Mouse (Mus musculus): ENCODE measurements around the gene Camta1. TPM values are rescaled to one million over a fixed set of nuclear protein-coding genes. Genes with fewer than 3 reads are reported as not detected.

Gene Camta1
- polyA plus RNA-seq, 1 experiment from 2014 or later: 140 TPM

- H3K27me3 ChIP-seq (ENCODE audit: control insufficient read depth, insufficient read depth, low read length): no peaks in the 10 kb centered on the region
- H3K4me1 ChIP-seq (replicated peaks; ENCODE audit: control insufficient read depth, insufficient read depth, low read length): no peaks in the 10 kb centered on the region
- no peaks in the 10 kb centered on the region for H3K36me3 ChIP-seq (ENCODE audit: control insufficient read depth, insufficient read depth, low read length)
- no peak overlapping the region for H3K4me2 ChIP-seq (ENCODE audit: low read depth, low read length, severe bottlenecking)
- WGBS: 90% methylated on average over 6 of the region's 6 CpGs
- H3K27ac ChIP-seq (ENCODE audit: low read depth, low read length): no peak overlapping the region
- H3K4me3 ChIP-seq (ENCODE audit: low read depth, low read length): no peak overlapping the region
- no peak overlapping the region for H3K9ac ChIP-seq (ENCODE audit: low read length)
- ATAC-seq (replicated peaks; ENCODE audit: low FRiP score): no peak
- DNase-seq (ENCODE audit: low spot score): no peak
- H3K9me3 ChIP-seq (ENCODE audit: control insufficient read depth, low read length): no peaks in the 10 kb centered on the region
Observed at GRCm38 (mm10) chr4:151780511-151780910, 81.2 kb downstream of the Camta1 start.

- H3K36me3 ChIP-seq (ENCODE audit: control insufficient read depth, insufficient read depth, low read length): no peaks in the 10 kb centered on the region
- no peak for ATAC-seq (replicated peaks; ENCODE audit: low FRiP score)
- no peaks in the 10 kb centered on the region for H3K9me3 ChIP-seq (ENCODE audit: control insufficient read depth, low read length)
- H3K4me1 ChIP-seq (replicated peaks; ENCODE audit: control insufficient read depth, insufficient read depth, low read length): no peaks in the 10 kb centered on the region
- no peak overlapping the region for H3K27ac ChIP-seq (ENCODE audit: low read depth, low read length)
- H3K4me3 ChIP-seq (ENCODE audit: low read depth, low read length): no peak overlapping the region
- whole genome bisulfite sequencing: 94% methylated on average over 12 of the region's 12 CpGs
- no peak overlapping the region for H3K9ac ChIP-seq (ENCODE audit: low read length)
- no peaks in the 10 kb centered on the region for H3K27me3 ChIP-seq (ENCODE audit: control insufficient read depth, insufficient read depth, low read length)
- H3K4me2 ChIP-seq (ENCODE audit: low read depth, low read length, severe bottlenecking): no peak overlapping the region
- DNase-seq (ENCODE audit: low spot score): no peak
Observed at GRCm38 (mm10) chr4:151779962-151780459, 81.7 kb downstream of the Camta1 start.

- H3K36me3 ChIP-seq (ENCODE audit: control insufficient read depth, insufficient read depth, low read length): no peaks in the 10 kb centered on the region
- ATAC-seq (replicated peaks; ENCODE audit: low FRiP score) (no peak), DNase-seq (ENCODE audit: low spot score) (no peak)
- no peak overlapping the region for H3K27ac ChIP-seq (ENCODE audit: low read depth, low read length)
- H3K9ac ChIP-seq (ENCODE audit: low read length): no peak overlapping the region
- no peak overlapping the region for H3K4me3 ChIP-seq (ENCODE audit: low read depth, low read length)
- H3K27me3 ChIP-seq (ENCODE audit: control insufficient read depth, insufficient read depth, low read length): no peaks in the 10 kb centered on the region
- 90% methylated on average over 4 of the region's 4 CpGs for WGBS
- no peaks in the 10 kb centered on the region for H3K4me1 ChIP-seq (replicated peaks; ENCODE audit: control insufficient read depth, insufficient read depth, low read length)
- H3K4me2 ChIP-seq (ENCODE audit: low read depth, low read length, severe bottlenecking): no peak overlapping the region
- no peaks in the 10 kb centered on the region for H3K9me3 ChIP-seq (ENCODE audit: control insufficient read depth, low read length)
Observed at GRCm38 (mm10) chr4:151778511-151778910, 83.2 kb downstream of the Camta1 start.

- H3K4me2 ChIP-seq (ENCODE audit: low read depth, low read length, severe bottlenecking): no peak overlapping the region
- no peaks in the 10 kb centered on the region for H3K4me1 ChIP-seq (replicated peaks; ENCODE audit: control insufficient read depth, insufficient read depth, low read length)
- no peaks in the 10 kb centered on the region for H3K27me3 ChIP-seq (ENCODE audit: control insufficient read depth, insufficient read depth, low read length)
- H3K9ac ChIP-seq (ENCODE audit: low read length): no peak overlapping the region
- H3K4me3 ChIP-seq (ENCODE audit: low read depth, low read length): no peak overlapping the region
- H3K36me3 ChIP-seq (ENCODE audit: control insufficient read depth, insufficient read depth, low read length): no peaks in the 10 kb centered on the region
- H3K27ac ChIP-seq (ENCODE audit: low read depth, low read length): no peak overlapping the region
- H3K9me3 ChIP-seq (ENCODE audit: control insufficient read depth, low read length): no peaks in the 10 kb centered on the region
- 91% methylated on average over 6 of the region's 6 CpGs for WGBS
- no peak for DNase-seq (ENCODE audit: low spot score)
- ATAC-seq (replicated peaks; ENCODE audit: low FRiP score): no peak
Observed at GRCm38 (mm10) chr4:151777451-151777850, 84.2 kb downstream of the Camta1 start.

- no peaks in the 10 kb centered on the region for H3K36me3 ChIP-seq (ENCODE audit: control insufficient read depth, insufficient read depth, low read length)
- no peaks in the 10 kb centered on the region for H3K9me3 ChIP-seq (ENCODE audit: control insufficient read depth, low read length)
- ATAC-seq (replicated peaks; ENCODE audit: low FRiP score) (no peak), DNase-seq (ENCODE audit: low spot score) (no peak)
- no peak overlapping the region for H3K4me3 ChIP-seq (ENCODE audit: low read depth, low read length)
- H3K4me2 ChIP-seq (ENCODE audit: low read depth, low read length, severe bottlenecking): no peak overlapping the region
- 89% methylated on average over 7 of the region's 7 CpGs for WGBS
- H3K27me3 ChIP-seq (ENCODE audit: control insufficient read depth, insufficient read depth, low read length): no peaks in the 10 kb centered on the region
- no peak overlapping the region for H3K9ac ChIP-seq (ENCODE audit: low read length)
- no peak overlapping the region for H3K27ac ChIP-seq (ENCODE audit: low read depth, low read length)
- H3K4me1 ChIP-seq (replicated peaks; ENCODE audit: control insufficient read depth, insufficient read depth, low read length): no peaks in the 10 kb centered on the region
Observed at GRCm38 (mm10) chr4:151775441-151775840, 86.2 kb downstream of the Camta1 start.

- H3K9ac ChIP-seq (ENCODE audit: low read length): no peak overlapping the region
- no peaks in the 10 kb centered on the region for H3K9me3 ChIP-seq (ENCODE audit: control insufficient read depth, low read length)
- H3K27ac ChIP-seq (ENCODE audit: low read depth, low read length): no peak overlapping the region
Observed at GRCm38 (mm10) chr4:151773651-151774050, 88.0 kb downstream of the Camta1 start.

GRCm38 (mm10) chr4:151773007-151773406 is 88.7 kb downstream of the Camta1 start:
- ATAC-seq (replicated peaks; ENCODE audit: low FRiP score) (no peak), DNase-seq (ENCODE audit: low spot score) (no peak)
- WGBS: 90% methylated on average over 5 of the region's 5 CpGs
- no peaks in the 10 kb centered on the region for H3K4me1 ChIP-seq (replicated peaks; ENCODE audit: control insufficient read depth, insufficient read depth, low read length)
- no peak overlapping the region for H3K9ac ChIP-seq (ENCODE audit: low read length)
- H3K27me3 ChIP-seq (ENCODE audit: control insufficient read depth, insufficient read depth, low read length): no peaks in the 10 kb centered on the region
- no peak overlapping the region for H3K4me3 ChIP-seq (ENCODE audit: low read depth, low read length)
- H3K4me2 ChIP-seq (ENCODE audit: low read depth, low read length, severe bottlenecking): no peak overlapping the region
- no peak overlapping the region for H3K27ac ChIP-seq (ENCODE audit: low read depth, low read length)
- H3K36me3 ChIP-seq (ENCODE audit: control insufficient read depth, insufficient read depth, low read length): no peaks in the 10 kb centered on the region; the same call in 1 of the 2 replicates
- H3K9me3 ChIP-seq (ENCODE audit: control insufficient read depth, low read length): no peaks in the 10 kb centered on the region

More at GRCm38 (mm10) chr4:151773651-151774050, 88.0 kb downstream of the Camta1 start:
- WGBS: 86% methylated on average over 3 of the region's 3 CpGs
- Histone ChIP-seq H3K36me3 (ENCODE audit: control insufficient read depth, insufficient read depth, low read length) (no peaks in the 10 kb centered on the region; the same call in 1 of the 2 replicates), H3K4me3 (ENCODE audit: low read depth, low read length) (no peak overlapping the region), H3K4me2 (ENCODE audit: low read depth, low read length, severe bottlenecking) (no peak overlapping the region), H3K4me1 (replicated peaks; ENCODE audit: control insufficient read depth, insufficient read depth, low read length) (no peaks in the 10 kb centered on the region), H3K27me3 (ENCODE audit: control insufficient read depth, insufficient read depth, low read length) (no peaks in the 10 kb centered on the region)
- DNase-seq (ENCODE audit: low spot score): no peak
- no peak for ATAC-seq (replicated peaks; ENCODE audit: low FRiP score)

GRCm38 (mm10) chr4:151770697-151771096 is 91.0 kb downstream of the Camta1 start:
- 87% methylated on average over 5 of the region's 5 CpGs for WGBS
- Histone ChIP-seq H3K27me3 (ENCODE audit: control insufficient read depth, insufficient read depth, low read length) (no peaks in the 10 kb centered on the region), H3K9me3 (ENCODE audit: control insufficient read depth, low read length) (no peaks in the 10 kb centered on the region), H3K36me3 (ENCODE audit: control insufficient read depth, insufficient read depth, low read length) (no peaks in the 10 kb centered on the region; the same call in 1 of the 2 replicates), H3K9ac (ENCODE audit: low read length) (no peak overlapping the region), H3K4me2 (ENCODE audit: low read depth, low read length, severe bottlenecking) (no peak overlapping the region), H3K27ac (ENCODE audit: low read depth, low read length) (no peak overlapping the region), H3K4me3 (ENCODE audit: low read depth, low read length) (no peak overlapping the region), H3K4me1 (replicated peaks; ENCODE audit: control insufficient read depth, insufficient read depth, low read length) (no peaks in the 10 kb centered on the region)
- ATAC-seq (replicated peaks; ENCODE audit: low FRiP score): no peak
- no peak for DNase-seq (ENCODE audit: low spot score)

GRCm38 (mm10) chr4:151767786-151768185 is 93.9 kb downstream of the Camta1 start:
- Histone ChIP-seq H3K4me3 (ENCODE audit: low read depth, low read length) (no peak overlapping the region), H3K4me1 (replicated peaks; ENCODE audit: control insufficient read depth, insufficient read depth, low read length) (no peaks in the 10 kb centered on the region), H3K9me3 (ENCODE audit: control insufficient read depth, low read length) (no peaks in the 10 kb centered on the region), H3K9ac (ENCODE audit: low read length) (no peak overlapping the region), H3K27me3 (ENCODE audit: control insufficient read depth, insufficient read depth, low read length) (no peaks in the 10 kb centered on the region), H3K4me2 (ENCODE audit: low read depth, low read length, severe bottlenecking) (no peak overlapping the region), H3K27ac (ENCODE audit: low read depth, low read length) (no peak overlapping the region), H3K36me3 (ENCODE audit: control insufficient read depth, insufficient read depth, low read length) (no peaks in the 10 kb centered on the region; the same call in 1 of the 2 replicates)
- no peak for DNase-seq (ENCODE audit: low spot score)
- 94% methylated on average over 4 of the region's 4 CpGs for WGBS
- ATAC-seq (replicated peaks; ENCODE audit: low FRiP score): no peak

Data from forebrain, embryonic 11.5 days (tissue).